Mouse (Mus musculus) ovary, adult 18-20 months (tissue): ENCODE measurements around the gene Fbxl8.
"Not testable (repeated sequence)": the region's sequence is repeated elsewhere in the genome, so short reads cannot be mapped to it uniquely, and the experiment has no call there.

Source experiments
- DNase-seq: peaks from one replicate; pipeline ENCODE4 v3.0.0; 2022; ENCODE audit warnings: low spot score, mixed read lengths

The Fbxl8 gene

GRCm38 (mm10) chr8:105264024-105264982 lies at the start of gene Fbxl8, which contains the start of gene Tradd:
Gene Fbxl8, plus strand, starts transcription at chr8:105264648.
Gene Tradd, minus strand, starts transcription at chr8:105264609.
- DNase-seq: peak; percentile 66

DNA sequence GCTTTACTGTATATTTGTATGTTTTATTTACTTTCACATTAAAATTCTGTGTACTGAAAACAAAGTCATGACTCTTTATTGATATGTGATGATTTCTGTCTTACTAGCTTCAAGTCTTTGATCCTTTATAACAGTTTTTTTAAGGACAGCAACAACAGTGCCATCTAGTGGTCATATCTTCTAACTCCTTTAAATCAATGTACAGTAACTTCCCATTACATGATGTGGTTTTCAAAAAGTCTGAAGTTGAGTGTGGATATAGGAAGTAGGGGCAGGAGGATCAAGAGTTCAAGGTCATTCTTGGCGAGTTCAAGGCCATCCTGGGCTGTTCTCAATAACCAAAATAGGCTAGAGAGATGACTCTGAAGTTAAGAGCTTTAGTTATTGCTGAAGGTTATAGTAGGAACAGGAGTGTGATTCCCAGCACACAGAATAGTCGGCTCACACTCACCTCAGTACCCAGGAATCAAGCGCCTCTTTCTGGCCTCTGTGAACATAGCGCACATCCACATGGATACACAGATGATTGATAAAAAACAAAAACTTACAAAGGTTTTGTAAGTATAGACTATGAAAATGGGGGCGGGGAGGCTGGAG lies 46.4 kb upstream of the Fbxl8 start:
- no peak for DNase-seq

DNA sequence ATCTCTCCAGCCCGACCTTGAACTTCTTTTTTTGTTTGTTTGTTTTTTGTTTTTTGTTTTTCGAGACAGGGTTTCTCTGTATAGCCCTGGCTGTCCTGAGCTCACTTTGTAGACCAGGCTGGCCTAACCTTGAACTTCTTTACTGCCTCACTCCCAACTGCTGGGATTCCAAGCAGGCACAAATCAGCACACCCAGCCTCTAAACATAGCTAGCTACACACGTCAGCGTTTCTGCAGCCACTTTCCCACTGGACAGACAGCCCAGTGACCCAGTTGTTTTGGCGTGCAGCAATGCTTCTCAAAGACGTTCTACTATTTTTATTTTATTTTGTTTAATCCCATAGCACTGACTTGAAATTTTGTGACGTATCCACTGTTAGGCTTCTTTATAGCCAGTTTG lies 40.6 kb upstream of the Fbxl8 start:
- DNase-seq: no peak

DNA sequence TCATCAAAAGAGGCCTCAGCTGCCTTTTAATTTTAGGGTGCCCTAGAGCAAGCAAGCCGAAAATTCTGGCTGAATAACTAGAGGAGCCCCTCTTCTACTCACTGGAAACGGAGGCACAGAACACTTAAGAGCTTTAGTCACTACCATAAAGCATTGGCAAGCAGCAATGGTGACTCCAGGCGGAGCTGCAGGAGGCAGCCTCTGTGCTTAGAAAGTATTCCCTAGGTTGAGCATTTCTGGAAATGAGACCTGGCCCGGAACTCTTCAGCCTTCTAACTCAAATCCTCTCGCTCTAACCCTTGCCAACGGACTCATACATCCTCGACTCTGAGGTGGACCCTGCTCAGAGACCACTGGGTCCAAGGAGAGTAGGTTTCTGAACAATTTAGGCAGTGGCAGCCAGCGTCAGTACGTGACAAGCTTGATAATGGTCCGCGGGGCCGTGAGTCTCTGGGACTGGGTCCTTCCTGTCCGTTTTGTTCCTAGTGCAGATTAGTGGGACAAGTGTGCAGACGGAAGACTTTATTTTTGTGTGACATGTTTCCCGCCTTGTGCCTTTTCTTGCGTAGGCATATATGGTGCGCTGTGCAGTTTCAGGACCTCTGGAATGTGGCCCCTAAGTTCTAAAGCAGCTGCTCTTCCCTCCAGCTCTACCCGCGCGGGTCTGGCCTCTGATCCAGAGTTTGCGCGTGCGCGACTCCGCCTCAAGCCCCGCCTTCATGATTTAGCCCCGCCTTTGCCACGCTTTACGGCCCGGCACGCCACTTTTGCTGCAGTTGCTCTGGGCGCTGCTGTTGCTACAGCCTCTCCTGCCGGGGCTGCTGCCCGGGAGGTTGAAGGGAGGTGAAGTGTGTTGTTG lies 39.8 kb upstream of the Fbxl8 start, which contains the start of gene D230025D16Rik:
TSS of gene D230025D16Rik (plus strand) at position 733 of the 859 bp plus-strand sequence.
- DNase-seq: peak; percentile 89

GRCm38 (mm10) chr8:105225272-105225593 lies 39.2 kb upstream of the Fbxl8 start:
- DNase-seq: no peak

- DNase-seq: no peak
Observed at GRCm38 (mm10) chr8:105225917-105226316, 38.5 kb upstream of the Fbxl8 start.

GRCm38 (mm10) chr8:105231503-105232320 lies 32.7 kb upstream of the Fbxl8 start:
- no peak for DNase-seq

DNA sequence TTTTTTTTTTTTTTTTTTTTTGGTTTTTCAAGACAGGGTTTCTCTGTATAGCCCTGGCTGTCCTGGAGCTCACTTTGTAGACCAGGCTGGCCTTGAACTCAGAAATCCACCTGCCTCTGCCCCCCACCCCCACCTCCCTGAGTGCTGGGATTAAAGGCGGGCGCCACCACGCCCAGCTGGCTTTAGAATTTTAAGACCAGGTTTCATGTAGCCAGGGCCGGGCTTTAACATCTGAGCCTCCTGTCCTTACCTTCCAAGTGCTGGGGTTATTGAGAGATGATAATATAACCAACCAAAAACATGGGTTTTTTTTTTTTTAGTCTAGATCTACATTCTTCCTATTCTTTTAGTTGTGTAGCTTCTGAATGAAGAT lies 32.1 kb upstream of the Fbxl8 start:
- DNase-seq: not testable (repeated sequence)

DNA sequence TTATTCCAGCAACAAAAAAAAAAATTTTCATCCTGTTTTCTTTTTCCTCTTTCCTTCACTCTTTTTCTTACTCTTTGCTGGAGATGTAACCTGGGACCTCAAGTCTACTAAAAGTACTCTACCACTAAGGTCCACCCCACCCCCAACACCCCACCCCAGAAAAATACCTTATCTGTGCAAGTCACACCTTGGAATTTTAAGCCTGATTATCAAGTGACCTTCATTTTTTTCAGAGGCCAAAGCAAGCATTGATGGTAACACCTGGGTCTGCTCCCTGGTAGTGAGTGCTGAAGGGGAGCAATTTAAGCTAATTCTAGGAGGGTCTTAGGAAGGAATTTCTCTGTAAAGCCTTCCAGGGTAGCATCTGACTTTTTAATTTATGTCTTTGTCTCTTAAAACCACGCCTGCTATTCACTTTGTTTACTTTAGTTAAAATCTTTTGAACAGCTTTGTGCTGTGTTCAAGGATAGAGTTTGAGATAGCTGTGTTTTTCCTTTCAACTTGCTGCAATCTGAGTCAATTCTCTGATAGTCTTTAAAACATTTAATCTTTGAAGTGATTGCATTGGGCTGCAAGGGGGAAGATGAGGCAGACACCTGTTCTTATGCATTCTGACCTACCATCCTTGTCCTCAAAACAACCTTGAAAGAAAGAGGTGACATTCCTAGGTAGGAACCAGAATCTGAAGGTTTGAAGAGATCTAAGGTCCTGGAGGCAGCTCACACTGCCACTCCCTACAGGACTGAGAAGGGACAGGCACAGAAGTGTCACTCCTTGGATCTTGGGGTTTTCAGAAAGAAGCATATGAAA lies 31.1 kb upstream of the Fbxl8 start:
- no peak for DNase-seq

DNA sequence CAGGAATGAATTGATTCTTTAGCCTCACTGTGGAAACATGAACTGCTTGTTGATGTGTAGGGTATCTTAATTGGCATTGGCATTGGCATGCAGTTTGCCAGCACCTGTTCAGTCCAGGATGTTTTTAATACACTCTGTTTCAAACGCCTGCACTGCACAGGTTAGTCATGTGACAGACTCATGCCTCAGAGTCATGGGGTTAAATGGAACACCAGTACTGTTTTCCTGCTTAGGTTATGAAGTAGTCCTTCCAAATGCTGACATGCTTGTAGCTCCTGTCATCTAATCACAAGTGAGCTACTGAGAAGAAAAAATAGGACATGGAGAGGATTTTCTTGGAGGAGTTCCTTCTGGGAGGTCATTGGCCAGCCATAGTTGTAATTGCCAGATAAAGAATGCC lies 29.2 kb upstream of the Fbxl8 start:
- no peak for DNase-seq

GRCm38 (mm10) chr8:105237442-105238142 lies 26.9 kb upstream of the Fbxl8 start:
- DNase-seq: no peak

- DNase-seq: no peak
Observed at GRCm38 (mm10) chr8:105241016-105241415, 23.4 kb upstream of the Fbxl8 start.

- DNase-seq: no peak
Observed at GRCm38 (mm10) chr8:105251954-105252353, 12.5 kb upstream of the Fbxl8 start.

GRCm38 (mm10) chr8:105252680-105253537 lies 11.5 kb upstream of the Fbxl8 start:
- no peak for DNase-seq

DNA sequence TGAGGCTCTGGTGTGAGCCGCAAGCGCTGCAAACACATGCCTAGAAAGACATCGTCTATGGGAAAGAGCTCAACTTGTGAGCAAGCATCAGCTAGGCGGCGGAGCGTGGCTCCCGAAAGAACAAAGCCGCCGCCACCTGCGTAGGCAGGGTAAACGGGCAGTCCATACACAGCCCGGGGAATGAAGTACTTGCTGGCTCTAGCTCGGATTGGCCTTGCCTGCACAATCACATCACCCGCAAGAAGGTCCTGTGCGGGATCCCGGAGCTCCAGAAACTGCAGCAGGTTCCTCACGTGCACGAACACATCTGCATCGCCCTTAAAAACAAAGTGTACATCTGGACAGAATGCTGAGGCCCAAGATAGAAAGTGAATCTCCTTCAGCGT lies 10.7 kb upstream of the Fbxl8 start:
- no peak for DNase-seq

DNA sequence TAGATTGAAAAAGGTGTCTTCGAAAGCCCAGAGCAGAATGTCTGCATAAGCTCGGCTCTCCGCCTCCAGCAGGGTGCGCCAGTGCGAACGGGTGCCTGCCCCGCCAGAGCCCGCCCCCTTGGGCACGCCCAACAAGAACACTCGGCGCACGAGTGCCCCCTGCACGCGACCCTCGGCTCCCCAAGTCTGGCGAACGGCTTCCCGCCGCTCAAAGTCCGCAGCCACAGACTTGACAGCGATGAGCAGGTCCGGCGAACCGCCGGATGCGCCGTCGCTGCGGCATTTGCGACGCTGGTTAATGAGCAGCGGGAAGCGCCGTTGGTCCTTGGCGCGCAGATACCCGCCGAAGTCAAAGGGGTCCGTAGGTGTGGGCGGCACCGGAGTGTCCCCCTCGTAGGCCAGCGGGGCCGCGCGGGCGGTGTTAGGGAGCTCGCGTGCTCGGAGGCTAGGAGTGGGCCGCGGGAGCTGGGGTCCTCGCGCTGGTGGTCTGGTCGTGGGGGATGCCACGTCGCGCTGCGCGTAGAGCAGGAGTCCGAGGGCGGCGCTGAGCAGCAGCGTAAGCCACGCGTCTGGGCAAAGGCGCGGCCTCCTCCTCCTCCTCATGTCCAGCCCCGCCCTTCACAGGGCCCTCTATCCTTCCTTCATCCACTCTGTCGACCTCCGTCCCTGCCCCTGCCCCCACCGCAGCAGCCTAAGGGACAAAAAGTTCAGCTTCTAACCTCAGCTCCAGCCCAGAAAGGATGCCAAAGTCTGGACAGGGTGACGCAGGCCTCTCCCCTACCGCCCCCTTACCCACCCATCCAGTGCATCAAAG lies 10.1 kb upstream of the Fbxl8 start:
- peak; percentile 79 for DNase-seq

- DNase-seq: peak; percentile 73
Observed at GRCm38 (mm10) chr8:105254966-105255350, 9.5 kb upstream of the Fbxl8 start, which contains the start of gene B3gnt9. Gene B3gnt9, minus strand, starts transcription at chr8:105255153.
